Mouse (Mus musculus): ENCODE measurements around the gene Lrrc2. TPM values are rescaled to one million over a fixed set of nuclear protein-coding genes. Genes with fewer than 3 reads are reported as not detected.

The Lrrc2 gene
- total RNA-seq, 1 experiment from 2014 or later = 0.32 TPM

Other genes starting within 250 kb of the Lrrc2 start
- gene Myl3, start 209.7 kb upstream of the Lrrc2 start, total RNA-seq (2017) = not detected in 2 replicates
- 0.23 TPM in 1 of 2 replicates, not detected in the other for gene Pth1r, start 204.4 kb upstream of the Lrrc2 start, total RNA-seq (2017)
- not detected in 2 replicates for gene Prss42, start 153.4 kb upstream of the Lrrc2 start, total RNA-seq (2017)
- gene Prss44, start 137.6 kb upstream of the Lrrc2 start, total RNA-seq (2017) = not detected in 2 replicates
- not detected in 2 replicates for gene Prss43, start 124.9 kb upstream of the Lrrc2 start, total RNA-seq (2017)
- gene Prss45, start 117.0 kb upstream of the Lrrc2 start, total RNA-seq (2017) = not detected in 2 replicates
- gene Prss46, start 107.0 kb upstream of the Lrrc2 start, total RNA-seq (2017) = not detected in 2 replicates
- 8.7 and 10.2 TPM in 2 replicates for gene Prss50, start 93.6 kb upstream of the Lrrc2 start, total RNA-seq (2017)
- gene Als2cl, start 71.7 kb upstream of the Lrrc2 start, total RNA-seq (2017) = 0.87 and 3.1 TPM in 2 replicates
- 0.23 TPM in 1 of 2 replicates, not detected in the other for gene Tmie, start 71.4 kb upstream of the Lrrc2 start, total RNA-seq (2017)
- not detected in 2 replicates for gene Fam240a, start 34.7 kb upstream of the Lrrc2 start, total RNA-seq (2017)
- not detected in 2 replicates for gene Tdgf1, start 5.4 kb upstream of the Lrrc2 start, total RNA-seq (2017)
- gene Rtp3, start 39.0 kb downstream of the Lrrc2 start, total RNA-seq (2017) = not detected in 2 replicates
- 52.3 and 80.1 TPM in 2 replicates for gene Ltf, start 67.7 kb downstream of the Lrrc2 start, total RNA-seq (2017)
- gene Ccrl2, start 106.0 kb downstream of the Lrrc2 start, total RNA-seq (2017) = 9.6 and 10.5 TPM in 2 replicates
- gene Lrrfip2, start 166.0 kb downstream of the Lrrc2 start, total RNA-seq (2017) = 70.2 and 77.5 TPM in 2 replicates

All from common myeloid progenitor, adult 5-6 weeks (primary cell).